Mouse (Mus musculus): ENCODE data around the gene Elp4. TPM values are rescaled to one million over a fixed set of nuclear protein-coding genes. Genes with fewer than 3 reads are reported as not detected.

Gene Elp4
- total RNA-seq, 2 experiments from 2014 or later = 20.8 to 23.6 TPM

GRCm38 (mm10) chr2:105806571-105806970, 97.8 kb downstream of the Elp4 start:
- DNase-seq (ENCODE audit: low spot score in 2 of 2) = no peak

- DNase-seq (ENCODE audit: low spot score in 2 of 2) = no peak
Observed at GRCm38 (mm10) chr2:105806047-105806446, 98.3 kb downstream of the Elp4 start.

GRCm38 (mm10) chr2:105805210-105805609, 99.2 kb downstream of the Elp4 start:
- no peak for DNase-seq (ENCODE audit: low spot score in 2 of 2)

GRCm38 (mm10) chr2:105804506-105804905, 99.9 kb downstream of the Elp4 start:
- no peak for DNase-seq (ENCODE audit: low spot score in 2 of 2)

GRCm38 (mm10) chr2:105803427-105803826, 100.9 kb downstream of the Elp4 start:
- no peak for DNase-seq (ENCODE audit: low spot score in 2 of 2)

GRCm38 (mm10) chr2:105802902-105803301, 101.5 kb downstream of the Elp4 start:
- no peak for DNase-seq (ENCODE audit: low spot score in 2 of 2)

GRCm38 (mm10) chr2:105801536-105801935, 102.8 kb downstream of the Elp4 start:
- DNase-seq (ENCODE audit: low spot score in 2 of 2) = no peak

- DNase-seq (ENCODE audit: low spot score in 2 of 2) = no peak
Observed at GRCm38 (mm10) chr2:105800694-105801093, 103.7 kb downstream of the Elp4 start.

- DNase-seq (ENCODE audit: low spot score in 2 of 2) = no peak
Observed at GRCm38 (mm10) chr2:105799840-105800239, 104.5 kb downstream of the Elp4 start.

- no peak for DNase-seq (ENCODE audit: low spot score in 2 of 2)
Observed at GRCm38 (mm10) chr2:105797842-105798241, 106.5 kb downstream of the Elp4 start.

- DNase-seq (ENCODE audit: low spot score in 2 of 2) = no peak
Observed at GRCm38 (mm10) chr2:105796101-105796500, 108.3 kb downstream of the Elp4 start.

- no peak for DNase-seq (ENCODE audit: low spot score in 2 of 2)
Observed at GRCm38 (mm10) chr2:105792339-105793120, 111.8 kb downstream of the Elp4 start.

- no peak for DNase-seq (ENCODE audit: low spot score in 2 of 2)
Observed at GRCm38 (mm10) chr2:105789936-105790335, 114.4 kb downstream of the Elp4 start.

- DNase-seq (ENCODE audit: low spot score in 2 of 2) = no peak
Observed at GRCm38 (mm10) chr2:105787726-105788125, 116.6 kb downstream of the Elp4 start.

- DNase-seq (ENCODE audit: low spot score in 2 of 2) = no peak
Observed at GRCm38 (mm10) chr2:105786986-105787385, 117.4 kb downstream of the Elp4 start.

GRCm38 (mm10) chr2:105782885-105783284, 121.5 kb downstream of the Elp4 start:
- no peak for DNase-seq (ENCODE audit: low spot score in 2 of 2)

- DNase-seq (ENCODE audit: low spot score in 2 of 2) = no peak
Observed at GRCm38 (mm10) chr2:105780739-105781138, 123.6 kb downstream of the Elp4 start.

GRCm38 (mm10) chr2:105779320-105779891, 125.0 kb downstream of the Elp4 start:
- DNase-seq (ENCODE audit: low spot score in 2 of 2) = no peak

- no peak for DNase-seq (ENCODE audit: low spot score in 2 of 2)
Observed at GRCm38 (mm10) chr2:105771314-105771713, 133.1 kb downstream of the Elp4 start.

GRCm38 (mm10) chr2:105769747-105770328, 134.5 kb downstream of the Elp4 start:
- no peak for DNase-seq (ENCODE audit: low spot score in 2 of 2)

GRCm38 (mm10) chr2:105753512-105753911, 150.9 kb downstream of the Elp4 start:
- DNase-seq (ENCODE audit: low spot score in 2 of 2) = no peak

GRCm38 (mm10) chr2:105749111-105749510, 155.3 kb downstream of the Elp4 start:
- DNase-seq (ENCODE audit: low spot score in 2 of 2) = no peak

All from adrenal gland, postnatal 4 days (tissue).